Mouse (Mus musculus) lung, adult 10 weeks (tissue): ENCODE measurements around the gene Dtx3. TPM values are rescaled to one million over a fixed set of nuclear protein-coding genes. Genes with fewer than 3 reads are reported as not detected.

Source experiments
- polyA plus RNA-seq: library from polyadenylated mRNA; stranded (reverse); fragments of 350-450 nt; fragmentation: Illumina TruSeq; extraction: RNeasy Lipid Tissue Mini Kit (QIAGEN cat#74804); gene quantifications from one replicate; pipeline ENCODE4 v1.2.3, GENCODE M21; 2014; ENCODE audit warnings: low read depth, low replicate concordance; ENCODE audit not compliant: insufficient read depth

The Dtx3 gene
- 38.5 TPM for polyA plus RNA-seq

DNA sequence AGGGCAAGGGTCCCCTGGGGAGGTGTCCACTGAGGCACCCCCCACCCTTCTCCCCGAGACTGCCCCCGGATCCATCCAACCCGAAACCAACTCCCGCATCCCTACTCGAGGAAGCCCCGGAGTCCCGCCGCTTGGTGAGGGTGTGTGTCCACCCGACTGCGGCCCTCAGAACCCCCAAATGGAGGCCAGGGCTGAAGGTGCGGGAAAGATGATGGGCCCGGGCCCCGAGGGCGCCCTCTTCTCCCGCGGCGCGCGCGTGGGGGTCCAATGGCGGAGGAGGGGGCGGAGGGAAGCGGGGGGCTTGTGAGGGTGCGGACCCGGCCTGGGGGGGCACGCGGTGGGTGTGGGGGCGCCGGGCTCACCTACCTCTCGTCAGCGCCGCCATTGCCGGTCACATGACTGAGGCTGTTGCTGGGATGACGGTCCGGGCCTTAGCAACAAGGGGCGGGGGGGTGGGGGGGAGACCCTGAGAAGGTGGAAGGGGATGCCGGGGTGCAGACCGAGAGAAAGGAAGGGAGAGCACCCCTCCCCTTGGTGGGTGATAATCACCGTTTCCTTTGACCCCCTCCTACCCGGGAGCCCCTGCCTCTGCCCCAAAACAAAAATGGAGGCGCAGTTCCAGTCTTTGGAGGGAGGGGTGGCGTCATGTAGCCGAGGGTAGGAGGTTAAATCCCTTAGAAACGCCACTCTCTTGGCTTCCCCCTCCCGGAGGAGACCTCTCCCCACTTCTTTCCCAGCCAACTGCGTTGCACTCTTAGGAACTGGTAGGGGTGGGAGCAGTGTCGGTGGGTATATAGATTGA lies at the start of gene Dtx3:
Gene Dtx3 (minus strand): TSS at position 401 of the 802 bp plus-strand sequence.

GRCm38 (mm10) chr10:127211414-127211854 lies 15.9 kb upstream of the Dtx3 start, which contains the start of gene Pip4k2c:
Pip4k2c (minus strand) TSS chr10:127211585.

GRCm38 (mm10) chr10:127189651-127190381 lies 5.7 kb downstream of the Dtx3 start, which contains the start of gene Arhgef25:
Arhgef25 (minus strand) TSS chr10:127190083.

GRCm38 (mm10) chr10:127179871-127180694 lies 15.4 kb downstream of the Dtx3 start, which contains the start of gene Slc26a10:
Slc26a10 (minus strand) TSS chr10:127180645.

DNA sequence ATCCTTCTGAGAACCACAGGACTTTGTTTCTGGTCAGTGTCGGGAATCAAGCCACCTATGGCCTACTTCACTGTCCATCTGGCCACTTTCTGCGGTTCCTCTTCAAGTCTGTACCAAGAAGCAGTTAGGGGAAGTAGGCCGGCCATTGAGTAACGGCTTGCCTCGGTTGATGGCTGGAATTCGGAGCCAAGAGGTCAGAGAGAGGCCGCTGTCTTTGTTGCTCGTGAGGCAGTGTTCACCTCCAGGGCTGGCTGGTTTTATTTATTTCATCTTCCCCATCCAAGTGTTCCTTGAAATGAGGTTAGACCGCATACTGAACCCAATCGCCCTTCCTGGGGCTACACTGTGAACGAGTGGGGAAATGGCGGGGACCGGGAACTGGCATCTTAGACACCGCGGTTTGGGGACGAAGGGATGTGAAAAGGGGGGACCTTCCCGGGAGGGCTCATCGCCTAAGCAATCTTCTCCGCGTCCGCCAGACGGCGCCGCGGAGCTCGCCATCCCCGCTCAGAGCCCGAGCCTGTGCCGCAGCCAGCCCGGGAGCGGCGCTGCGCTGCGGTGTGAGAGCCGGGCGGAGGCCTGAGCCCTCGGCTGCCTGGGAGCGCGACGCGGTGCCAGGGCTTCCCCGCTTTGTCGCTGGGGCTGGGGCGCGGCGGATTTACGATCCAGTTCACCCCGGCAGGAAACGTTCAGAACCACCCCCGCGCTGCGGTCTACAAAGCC lies 30.7 kb downstream of the Dtx3 start, which contains the start of gene B4galnt1:
Gene B4galnt1 (plus strand): TSS at position 595 of the 723 bp plus-strand sequence.

Other genes starting within 250 kb of the Dtx3 start
- gene Ctdsp2, start 217.0 kb downstream of the Dtx3 start, polyA plus RNA-seq = 93.4 TPM
- gene Avil, start 195.0 kb downstream of the Dtx3 start, polyA plus RNA-seq = 0.45 TPM
- 19.3 TPM for gene Tsfm, start 164.9 kb downstream of the Dtx3 start, polyA plus RNA-seq
- gene Mettl1, start 154.3 kb downstream of the Dtx3 start, polyA plus RNA-seq = 12.1 TPM
- gene Eef1akmt3, start 154.2 kb downstream of the Dtx3 start, polyA plus RNA-seq = not detected
- gene Cyp27b1, start 147.5 kb downstream of the Dtx3 start, polyA plus RNA-seq = not detected
- 2.7 TPM for gene March9, start 135.5 kb downstream of the Dtx3 start, polyA plus RNA-seq
- gene Cdk4, start 132.2 kb downstream of the Dtx3 start, polyA plus RNA-seq = 183 TPM
- 71.3 TPM for gene Tspan31, start 125.5 kb downstream of the Dtx3 start, polyA plus RNA-seq
- 2.7 TPM for gene Agap2, start 120.4 kb downstream of the Dtx3 start, polyA plus RNA-seq
- gene Os9, start 74.6 kb downstream of the Dtx3 start, polyA plus RNA-seq = 76.6 TPM
- 44.3 TPM for gene B4galnt1, start 30.5 kb downstream of the Dtx3 start, polyA plus RNA-seq
- 0.32 TPM for gene Slc26a10, start 15.1 kb downstream of the Dtx3 start, polyA plus RNA-seq
- gene Arhgef25, start 5.6 kb downstream of the Dtx3 start, polyA plus RNA-seq = 19.5 TPM
- 29.9 TPM for gene Pip4k2c, start 15.9 kb upstream of the Dtx3 start, polyA plus RNA-seq
- 0.23 TPM for gene Kif5a, start 67.6 kb upstream of the Dtx3 start, polyA plus RNA-seq
- gene Dctn2, start 70.6 kb upstream of the Dtx3 start, polyA plus RNA-seq = 112 TPM
- 13.4 TPM for gene Mbd6, start 93.3 kb upstream of the Dtx3 start, polyA plus RNA-seq
- gene Mars, start 116.1 kb upstream of the Dtx3 start, polyA plus RNA-seq = 39.4 TPM
- gene Arhgap9, start 126.2 kb upstream of the Dtx3 start, polyA plus RNA-seq = 17.6 TPM
- gene Gli1, start 146.2 kb upstream of the Dtx3 start, polyA plus RNA-seq = 1.4 TPM
- gene Inhbe, start 158.7 kb upstream of the Dtx3 start, polyA plus RNA-seq = not detected
- gene Inhbc, start 174.7 kb upstream of the Dtx3 start, polyA plus RNA-seq = not detected
- gene R3hdm2, start 184.6 kb upstream of the Dtx3 start, polyA plus RNA-seq = 36.0 TPM